Mouse (Mus musculus) limb, embryonic 14.5 days (tissue): ENCODE measurements around the gene Tmem52b. TPM values are rescaled to one million over a fixed set of nuclear protein-coding genes. Genes with fewer than 3 reads are reported as not detected.

Experiments
- ATAC-seq: fragments of 200-750 bp; cut with Nextera tagmentation; 2 replicates; pipeline ENCODE4 v1.8.0; 2017; ENCODE audit warnings: low read depth, moderate number of reproducible peaks, moderate TSS enrichment; ENCODE audit not compliant: low FRiP score
- DNase-seq: peaks from one replicate; pipeline ENCODE4 v3.0.0-alpha.2; 2015; ENCODE audit warnings: low spot score
- H3K27ac ChIP-seq: fragments of 300-500 bp; sonication (generic); replicated peaks from 2 replicates; pipeline ENCODE4 v1.5.1; 2014; ENCODE audit warnings: low read depth, mild to moderate bottlenecking, low read length, moderate library complexity, mixed read lengths
- H3K27me3 ChIP-seq: fragments of 300-500 bp; sonication (generic); 2 replicates; pipeline ENCODE4 v1.6.1; 2014; ENCODE audit warnings: low read length, mixed read lengths; ENCODE audit not compliant: control insufficient read depth, insufficient read depth
- H3K36me3 ChIP-seq: fragments of 300-500 bp; sonication (generic); 2 replicates; pipeline ENCODE4 v1.6.1; 2014; ENCODE audit warnings: mild to moderate bottlenecking, low read length, moderate library complexity, mixed read lengths; ENCODE audit not compliant: control insufficient read depth, insufficient read depth
- H3K4me1 ChIP-seq: fragments of 300-500 bp; sonication (generic); 2 replicates; pipeline ENCODE4 v1.6.1; 2014; ENCODE audit warnings: antibody characterized with exemption, low read length, mixed read lengths; ENCODE audit not compliant: control insufficient read depth, insufficient read depth
- H3K4me2 ChIP-seq: fragments of 300-500 bp; sonication (generic); replicated peaks from 2 replicates; pipeline ENCODE4 v1.6.1; 2014; ENCODE audit warnings: low read depth, mild to moderate bottlenecking, low read length, moderate library complexity; ENCODE audit not compliant: severe bottlenecking
- H3K4me3 ChIP-seq: fragments of 300-500 bp; sonication (generic); replicated peaks from 2 replicates; pipeline ENCODE4 v1.5.1; 2014; ENCODE audit warnings: low read length
- H3K9ac ChIP-seq: fragments of 300-500 bp; sonication (generic); 2 replicates; pipeline ENCODE4 v1.6.1; 2014; ENCODE audit warnings: mild to moderate bottlenecking, low read depth, low read length, moderate library complexity; ENCODE audit not compliant: severe bottlenecking
- H3K9me3 ChIP-seq: fragments of 300-500 bp; sonication (generic); 2 replicates; pipeline ENCODE4 v1.6.1; 2016; ENCODE audit warnings: low read length; ENCODE audit not compliant: control insufficient read depth
- POLR2A ChIP-seq: fragments of 200-500 bp; IDR thresholded peaks from 2 replicates; pipeline ENCODE4 v1.8.0; 2012; ENCODE audit warnings: inconsistent platforms, mild to moderate bottlenecking, moderate library complexity, borderline replicate concordance; ENCODE audit not compliant: insufficient read depth, insufficient read length; ENCODE audit errors: extremely low read depth
- WGBS: fragments of 180-500 bp; shearing (Covaris S2); extraction: QIAGEN DNeasy Blood & Tissue Kit; methylation state at CpG from one replicate; pipeline ENCODE4 v1.1.7; 2014; 5-methylcytosine and 5-hydroxymethylcytosine counted together
- polyA plus RNA-seq, 2 experiments: library from polyadenylated mRNA; depleted of rRNA in 1 of 2; stranded (reverse) in 1 of 2; unstranded in 1 of 2; fragments of >200 nt; fragmentation: Nextera tagmentation in 1 of 2; extraction: Ambion mirVana in 1 of 2; gene quantifications; 2 replicates each; pipeline versions ENCODE4 v1.2.1 to v1.2.3; 2012 to 2014

The Tmem52b gene
- polyA plus RNA-seq, 2 experiments: not detected

- TF ChIP-seq POLR2A: no peak
- no peak for DNase-seq
- Histone ChIP-seq H3K9ac (no peak overlapping the region), H3K27ac (no peak overlapping the region), H3K4me2 (no peak overlapping the region), H3K4me1 (no peaks in the 10 kb centered on the region), H3K4me3 (no peak overlapping the region), H3K36me3 (no peaks in the 10 kb centered on the region), H3K27me3 (no peaks in the 10 kb centered on the region), H3K9me3 (no peaks in the 10 kb centered on the region)
- 89% methylated on average over 2 of the region's 2 CpGs for WGBS
- ATAC-seq: no peak
Measured at GRCm38 (mm10) chr6:129565257-129565656, 52.9 kb downstream of the Tmem52b start.

Other genes starting within 250 kb of the Tmem52b start
- 0.13 and 0.17 TPM in 2 replicates for gene Cd69, start 237.1 kb upstream of the Tmem52b start, polyA plus RNA-seq (2012; rRNA removed)
- 0.39 and 0.46 TPM in 2 replicates for gene Cd69, start 237.1 kb upstream of the Tmem52b start, polyA plus RNA-seq (2014; fragmentation: Nextera tagmentation; extraction: Ambion mirVana)
- not detected in 2 replicates for gene 4922502D21Rik, start 180.8 kb upstream of the Tmem52b start, polyA plus RNA-seq (2012; rRNA removed)
- gene 4922502D21Rik, start 180.8 kb upstream of the Tmem52b start, polyA plus RNA-seq (2014; fragmentation: Nextera tagmentation; extraction: Ambion mirVana): not detected in 2 replicates
- gene Clec12a, start 169.9 kb upstream of the Tmem52b start, polyA plus RNA-seq (2012; rRNA removed): 0.69 and 1.1 TPM in 2 replicates
- gene Clec12a, start 169.9 kb upstream of the Tmem52b start, polyA plus RNA-seq (2014; fragmentation: Nextera tagmentation; extraction: Ambion mirVana): 1.5 and 1.9 TPM in 2 replicates
- gene Clec12b, start 126.7 kb upstream of the Tmem52b start, polyA plus RNA-seq (2012; rRNA removed): 0.06 and 0.14 TPM in 2 replicates
- gene Clec12b, start 126.7 kb upstream of the Tmem52b start, polyA plus RNA-seq (2014; fragmentation: Nextera tagmentation; extraction: Ambion mirVana): not detected in 2 replicates
- 0.59 and 0.78 TPM in 2 replicates for gene Clec1b, start 115.3 kb upstream of the Tmem52b start, polyA plus RNA-seq (2012; rRNA removed)
- 1.2 and 1.3 TPM in 2 replicates for gene Clec1b, start 115.3 kb upstream of the Tmem52b start, polyA plus RNA-seq (2014; fragmentation: Nextera tagmentation; extraction: Ambion mirVana)
- gene Clec9a, start 103.7 kb upstream of the Tmem52b start, polyA plus RNA-seq (2012; rRNA removed): 0.08 and 0.13 TPM in 2 replicates
- 0.07 and 0.19 TPM in 2 replicates for gene Clec9a, start 103.7 kb upstream of the Tmem52b start, polyA plus RNA-seq (2014; fragmentation: Nextera tagmentation; extraction: Ambion mirVana)
- 0.97 and 1.3 TPM in 2 replicates for gene Clec1a, start 60.6 kb upstream of the Tmem52b start, polyA plus RNA-seq (2012; rRNA removed)
- 2.5 and 3.1 TPM in 2 replicates for gene Clec1a, start 60.6 kb upstream of the Tmem52b start, polyA plus RNA-seq (2014; fragmentation: Nextera tagmentation; extraction: Ambion mirVana)
- gene Olr1, start 5.4 kb upstream of the Tmem52b start, polyA plus RNA-seq (2012; rRNA removed): 0.04 and 0.10 TPM in 2 replicates
- gene Olr1, start 5.4 kb upstream of the Tmem52b start, polyA plus RNA-seq (2014; fragmentation: Nextera tagmentation; extraction: Ambion mirVana): not detected in 2 replicates
- gene Gabarapl1, start 20.6 kb downstream of the Tmem52b start, polyA plus RNA-seq (2012; rRNA removed): 45.0 and 46.6 TPM in 2 replicates
- 15.9 and 18.0 TPM in 2 replicates for gene Gabarapl1, start 20.6 kb downstream of the Tmem52b start, polyA plus RNA-seq (2014; fragmentation: Nextera tagmentation; extraction: Ambion mirVana)
- gene Klre1, start 65.3 kb downstream of the Tmem52b start, polyA plus RNA-seq (2012; rRNA removed): 0.03 and 0.05 TPM in 2 replicates
- not detected in 2 replicates for gene Klre1, start 65.3 kb downstream of the Tmem52b start, polyA plus RNA-seq (2014; fragmentation: Nextera tagmentation; extraction: Ambion mirVana)
- 0.19 and 0.24 TPM in 2 replicates for gene Klrd1, start 79.2 kb downstream of the Tmem52b start, polyA plus RNA-seq (2012; rRNA removed)
- 0.28 TPM in 1 of 2 replicates, not detected in the other for gene Klrd1, start 79.2 kb downstream of the Tmem52b start, polyA plus RNA-seq (2014; fragmentation: Nextera tagmentation; extraction: Ambion mirVana)
- gene Klrk1, start 111.3 kb downstream of the Tmem52b start, polyA plus RNA-seq (2012; rRNA removed): not detected in 2 replicates
- gene Klrk1, start 111.3 kb downstream of the Tmem52b start, polyA plus RNA-seq (2014; fragmentation: Nextera tagmentation; extraction: Ambion mirVana): 0.30 TPM in 1 of 2 replicates, not detected in the other
- gene Klrc3, start 130.8 kb downstream of the Tmem52b start, polyA plus RNA-seq (2012; rRNA removed): not detected in 2 replicates
- gene Klrc3, start 130.8 kb downstream of the Tmem52b start, polyA plus RNA-seq (2014; fragmentation: Nextera tagmentation; extraction: Ambion mirVana): not detected in 2 replicates
- not detected in 2 replicates for gene Klrc2, start 148.1 kb downstream of the Tmem52b start, polyA plus RNA-seq (2012; rRNA removed)
- not detected in 2 replicates for gene Klrc2, start 148.1 kb downstream of the Tmem52b start, polyA plus RNA-seq (2014; fragmentation: Nextera tagmentation; extraction: Ambion mirVana)
- gene Klrc1, start 166.4 kb downstream of the Tmem52b start, polyA plus RNA-seq (2012; rRNA removed): not detected in 2 replicates
- not detected in 2 replicates for gene Klrc1, start 166.4 kb downstream of the Tmem52b start, polyA plus RNA-seq (2014; fragmentation: Nextera tagmentation; extraction: Ambion mirVana)
- 0.09 TPM in 1 of 2 replicates, not detected in the other for gene Klri1, start 204.6 kb downstream of the Tmem52b start, polyA plus RNA-seq (2012; rRNA removed)
- gene Klri1, start 204.6 kb downstream of the Tmem52b start, polyA plus RNA-seq (2014; fragmentation: Nextera tagmentation; extraction: Ambion mirVana): not detected in 2 replicates
- not detected in 2 replicates for gene Klri2, start 227.9 kb downstream of the Tmem52b start, polyA plus RNA-seq (2012; rRNA removed)
- gene Klri2, start 227.9 kb downstream of the Tmem52b start, polyA plus RNA-seq (2014; fragmentation: Nextera tagmentation; extraction: Ambion mirVana): not detected in 2 replicates